Mouse (Mus musculus) CD8-positive naive resting alpha-beta T cell, adult 2 months (primary cell): ENCODE data around the gene Phospho1.
A peak's percentile ranks its signal among the peaks of the same experiment; 100 is the strongest.

Source experiments
- DNase-seq, 2 experiments: peaks; one replicate each; pipeline ENCODE4 v3.0.0; 2022; ENCODE audit warnings: low read depth in 2 of 2, low spot score in 2 of 2

The Phospho1 gene

DNA sequence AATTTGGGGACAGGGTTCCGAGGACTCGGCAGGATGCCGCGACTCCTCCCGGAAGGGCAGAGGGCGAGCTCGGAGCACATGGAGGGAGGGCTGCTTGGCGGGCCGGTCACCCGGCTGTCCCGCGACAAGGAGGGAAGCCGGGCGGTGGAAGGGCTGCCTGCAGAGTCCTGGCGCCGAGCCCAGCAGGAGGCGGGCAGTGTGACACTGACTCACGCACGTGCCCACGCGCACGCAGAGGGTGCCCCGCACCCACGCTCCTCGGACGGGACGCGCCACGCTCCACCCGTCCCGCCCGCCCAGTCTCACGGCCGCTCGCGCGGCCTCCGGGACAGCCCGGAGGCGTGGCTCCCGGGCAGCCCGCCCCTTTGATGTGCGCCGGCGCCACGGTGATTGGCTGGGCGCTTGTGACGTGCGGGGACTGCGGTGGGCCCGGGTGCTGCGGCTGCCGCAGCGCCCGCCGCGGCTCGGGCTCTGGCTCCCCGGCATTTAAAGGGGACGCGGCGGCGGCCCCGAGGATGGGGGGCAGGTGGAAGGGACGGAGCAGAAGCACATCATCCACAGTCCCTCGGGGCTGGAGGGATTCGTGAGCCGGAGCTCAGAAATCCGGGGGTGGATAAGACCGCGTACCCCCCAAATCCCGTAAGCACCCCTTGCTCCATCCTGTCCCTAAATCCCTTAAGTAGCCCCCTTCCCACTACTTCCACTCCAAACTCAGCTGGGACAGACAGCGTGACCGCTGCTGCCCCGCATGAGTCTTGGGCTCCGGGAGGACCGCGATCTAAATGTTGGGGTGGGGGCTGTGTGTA is at the start of gene Phospho1:
Gene Phospho1 (plus strand): TSS at position 429 of the 806 bp plus-strand sequence.
- peak; percentile 59 to 69 for DNase-seq

DNA sequence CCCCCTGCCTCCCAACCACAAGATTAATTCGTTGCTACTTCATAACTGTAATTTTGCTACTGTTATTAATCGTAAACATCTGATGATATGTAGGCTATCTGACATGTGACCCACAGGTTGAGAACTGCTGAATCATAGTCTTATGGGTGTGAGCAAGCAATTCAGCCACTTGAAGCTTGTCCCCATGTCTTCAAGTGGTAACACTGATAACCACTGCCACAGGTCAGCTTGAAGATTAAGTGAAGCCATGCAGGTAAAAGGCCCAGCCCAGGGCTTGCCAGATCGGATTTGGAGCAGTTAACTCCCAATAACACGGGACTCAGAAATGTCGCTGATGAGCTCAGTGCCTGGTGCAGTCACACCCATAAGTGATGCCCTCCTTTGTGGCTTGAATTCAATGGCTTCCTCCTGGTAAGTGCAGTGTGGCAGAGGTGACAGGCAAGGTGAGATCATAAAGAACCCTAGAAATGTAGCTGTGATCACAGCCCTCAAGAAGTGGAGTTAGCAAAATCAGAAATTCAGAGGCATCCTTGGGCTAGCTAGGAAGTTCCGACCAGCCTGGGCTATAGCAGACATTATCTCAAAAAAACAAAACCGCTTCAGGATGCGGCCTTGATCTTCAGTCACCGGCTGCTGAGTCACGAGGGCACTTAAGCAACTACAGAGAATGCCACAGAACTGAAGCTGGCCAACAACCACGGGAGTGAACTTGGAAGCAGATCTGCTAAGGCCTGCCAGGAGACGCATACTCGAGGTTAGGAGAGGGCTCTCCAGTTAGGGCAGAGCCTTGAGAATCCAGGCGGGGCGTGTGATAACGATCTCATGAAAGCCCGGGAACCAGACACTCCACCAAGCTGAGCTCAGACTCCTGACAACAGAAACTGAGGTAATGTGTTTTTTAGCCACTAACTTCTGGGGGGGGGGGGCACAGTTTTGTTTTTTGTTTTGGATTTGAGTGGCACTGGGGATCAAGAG is 46.7 kb upstream of the Phospho1 start:
- DNase-seq: no peak

DNA sequence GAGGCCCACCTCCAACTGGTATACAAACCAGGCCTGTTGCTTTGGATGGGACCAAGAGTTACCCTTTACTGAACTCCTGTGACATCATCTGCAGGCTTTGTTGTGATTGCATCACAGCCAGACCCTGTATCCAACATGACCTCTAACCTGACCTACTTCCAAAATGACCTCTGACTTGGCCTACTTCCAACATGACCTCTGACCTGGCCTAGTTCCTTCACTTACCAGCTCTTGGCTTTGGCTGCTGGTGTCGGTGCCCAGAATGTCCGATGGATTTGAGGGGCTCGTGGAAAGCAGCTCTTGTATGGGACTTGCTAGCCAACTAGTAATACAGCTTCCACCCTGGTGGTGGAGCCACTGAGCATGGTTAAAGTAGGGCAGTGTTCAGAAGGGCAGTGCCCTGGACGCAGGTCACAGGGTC is 45.5 kb upstream of the Phospho1 start:
- DNase-seq: no peak

DNA sequence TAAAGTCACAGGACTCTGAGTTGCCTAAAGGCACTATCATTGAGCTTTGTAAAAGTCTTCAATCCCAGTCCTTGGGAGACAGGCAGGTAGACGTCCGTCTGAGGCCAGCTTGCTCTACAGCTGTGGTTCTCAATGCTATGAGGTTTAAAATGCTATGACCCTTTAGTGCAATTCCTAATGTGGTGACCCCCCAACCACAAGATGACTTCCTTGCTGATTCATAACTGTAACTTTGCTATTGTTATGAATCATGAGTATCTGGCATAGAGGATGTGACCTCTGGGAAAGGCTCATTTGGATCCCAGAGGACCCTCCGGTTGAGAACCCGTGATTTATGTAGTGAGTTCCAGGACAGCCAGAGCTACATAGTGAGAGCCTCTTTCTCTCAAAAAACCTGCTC is 44.9 kb upstream of the Phospho1 start:
- no peak for DNase-seq

DNA sequence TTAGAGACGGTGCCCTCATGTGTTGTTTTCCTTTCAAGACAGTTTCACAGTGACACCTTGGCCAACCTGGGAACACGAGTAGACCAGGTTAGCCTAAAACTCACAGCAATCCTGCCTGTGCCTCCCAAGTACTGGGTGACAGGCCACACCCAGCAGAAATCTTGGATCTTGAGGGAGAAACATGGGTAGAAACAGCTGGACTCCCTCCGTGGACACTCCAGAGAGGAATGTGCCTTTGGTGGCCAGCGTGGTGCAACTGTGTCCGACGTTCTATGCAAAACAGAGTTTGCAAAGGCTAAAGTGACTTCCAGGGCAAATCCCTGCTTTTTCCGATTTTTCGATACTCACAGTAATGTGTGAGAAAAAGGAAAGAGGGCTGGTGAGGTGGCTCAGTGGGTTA is 43.8 kb upstream of the Phospho1 start:
- no peak for DNase-seq

DNA sequence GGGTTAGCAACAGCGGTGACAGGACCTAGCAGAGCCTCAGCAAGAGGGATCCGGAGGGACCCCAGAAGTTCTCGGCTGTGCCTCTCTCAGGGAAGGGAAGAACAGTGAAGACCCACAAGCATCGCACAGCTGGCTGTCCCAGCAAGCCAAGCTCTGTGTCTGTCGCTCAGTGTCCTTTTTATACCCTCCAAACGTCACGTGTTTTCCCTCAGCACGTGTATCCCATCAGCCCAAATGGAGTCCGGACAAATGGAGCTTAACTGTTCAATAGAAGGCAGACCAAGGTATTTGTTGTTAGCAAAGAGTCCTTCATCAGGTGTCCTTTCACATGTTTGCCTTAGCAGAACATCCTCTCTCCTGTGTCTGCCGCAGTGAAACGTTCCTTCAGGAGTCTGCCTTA is 42.7 kb upstream of the Phospho1 start:
- no peak for DNase-seq

DNA sequence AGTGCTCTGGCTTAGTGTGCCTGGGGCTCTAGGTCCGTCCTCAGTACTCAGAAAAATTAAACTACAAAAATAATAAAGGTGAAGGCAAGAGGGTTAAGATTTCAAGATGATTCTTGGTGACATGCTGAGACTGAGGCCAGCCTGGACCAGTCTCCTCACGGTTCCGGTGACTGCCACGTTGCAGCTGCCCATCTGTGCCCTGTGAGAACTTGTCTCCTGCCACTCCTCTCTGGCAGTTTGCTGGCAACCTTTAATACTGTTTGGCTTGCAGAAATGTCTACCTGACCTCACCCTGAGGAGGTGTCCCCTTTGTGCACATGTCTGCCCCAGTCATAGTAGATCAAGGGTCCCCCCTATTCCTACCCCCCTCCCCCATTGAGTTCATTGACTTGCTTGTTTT is 40.8 kb upstream of the Phospho1 start:
- DNase-seq: no peak

DNA sequence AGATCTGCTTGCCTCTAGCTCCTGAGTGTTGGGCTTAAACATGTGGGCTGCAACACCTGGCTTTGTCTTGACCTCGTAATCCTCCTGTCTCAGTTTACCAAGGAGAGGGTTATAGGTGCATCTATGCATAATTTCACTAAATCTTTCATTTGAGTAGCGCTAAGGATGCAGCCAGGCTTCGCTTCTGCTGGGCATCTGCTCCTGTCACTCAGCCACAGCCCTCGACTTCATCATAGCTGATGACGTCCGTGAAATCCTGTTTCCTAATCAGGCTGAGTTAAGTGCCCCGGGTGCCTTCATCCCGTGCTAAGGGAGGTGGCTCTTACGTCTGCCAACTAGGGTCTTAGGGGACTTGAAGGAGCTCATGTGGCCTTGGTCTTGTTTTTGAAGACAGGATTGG is 40.3 kb upstream of the Phospho1 start:
- no peak for DNase-seq

DNA sequence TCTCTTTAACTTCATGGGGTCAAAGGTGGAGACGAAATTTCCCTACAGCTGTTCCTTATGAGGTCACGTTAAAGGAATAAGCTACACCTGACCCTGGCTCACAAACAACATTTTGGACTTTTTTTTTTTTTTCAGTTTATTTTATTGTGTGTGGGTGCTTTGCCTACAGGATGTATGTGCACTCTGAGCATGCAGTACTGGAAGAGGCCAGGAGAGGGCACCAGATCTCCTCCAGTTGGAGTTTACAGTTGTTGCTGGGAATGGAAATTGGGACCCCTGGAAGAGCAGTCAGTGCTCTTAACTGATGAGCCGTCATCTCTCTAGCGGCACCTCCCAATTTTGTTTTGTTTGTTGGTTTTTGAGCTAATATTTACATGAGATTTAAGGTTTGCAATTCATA is 38.6 kb upstream of the Phospho1 start:
- DNase-seq: no peak

DNA sequence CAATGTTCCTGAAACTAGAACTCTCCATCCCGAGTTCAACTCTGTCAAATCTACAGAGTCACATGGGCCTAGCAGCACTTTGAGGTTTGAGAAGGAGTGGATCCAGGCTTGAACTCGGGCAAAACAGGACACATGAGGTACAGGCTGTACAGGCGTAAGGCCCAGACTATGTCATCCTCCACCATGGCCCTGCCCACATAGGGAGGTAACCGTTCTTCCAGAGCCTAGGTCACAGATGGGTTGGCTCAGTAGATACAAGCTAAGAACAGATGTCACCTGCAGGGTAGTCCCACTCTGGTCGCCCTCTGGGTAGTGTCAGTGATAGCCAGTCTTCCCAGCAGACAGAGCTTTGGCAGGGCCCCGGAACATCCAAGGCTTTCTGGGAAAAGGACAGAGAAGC is 37.8 kb upstream of the Phospho1 start:
- no peak for DNase-seq

DNA sequence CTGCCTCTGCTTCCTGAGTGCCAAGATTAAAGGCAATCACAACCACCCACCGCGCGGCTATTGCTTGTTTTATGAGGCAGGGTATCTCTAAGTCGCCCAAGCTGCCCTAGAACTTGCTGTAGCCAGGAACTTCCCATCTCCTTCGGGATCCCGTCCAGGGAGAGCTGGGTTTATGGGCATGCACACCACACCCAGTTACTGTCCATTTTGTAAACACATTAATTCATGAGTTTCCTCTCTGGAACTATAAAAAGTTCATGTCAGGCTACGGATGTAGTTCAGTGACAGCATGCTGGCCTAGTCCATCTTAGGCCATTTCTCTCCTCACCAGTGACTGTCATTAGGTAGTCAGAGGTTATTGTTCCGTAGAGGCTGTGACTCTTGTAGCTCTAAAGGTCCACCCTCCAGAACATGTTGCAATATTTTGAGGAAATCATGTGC is 34.8 kb upstream of the Phospho1 start:
- DNase-seq: no peak

DNA sequence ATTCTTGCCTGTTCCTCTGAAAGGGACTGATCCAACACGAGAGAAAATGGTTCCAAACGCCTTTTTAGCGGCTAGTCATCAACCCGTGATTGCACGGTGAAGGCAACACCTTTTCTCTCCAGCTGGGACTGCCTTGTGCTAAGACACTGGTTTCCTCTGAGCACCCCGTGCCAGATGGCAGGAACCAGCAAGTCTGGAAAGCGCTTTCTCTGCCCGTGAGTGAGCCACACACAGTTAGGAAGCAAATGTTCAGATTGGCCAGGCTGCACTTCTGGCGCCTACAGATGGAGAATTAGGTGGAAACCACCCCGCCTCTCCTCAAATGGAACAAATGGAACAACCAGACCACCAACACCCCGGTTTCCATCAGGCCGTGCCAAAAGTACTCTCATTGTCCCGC is 32.5 kb upstream of the Phospho1 start:
- DNase-seq: no peak

DNA sequence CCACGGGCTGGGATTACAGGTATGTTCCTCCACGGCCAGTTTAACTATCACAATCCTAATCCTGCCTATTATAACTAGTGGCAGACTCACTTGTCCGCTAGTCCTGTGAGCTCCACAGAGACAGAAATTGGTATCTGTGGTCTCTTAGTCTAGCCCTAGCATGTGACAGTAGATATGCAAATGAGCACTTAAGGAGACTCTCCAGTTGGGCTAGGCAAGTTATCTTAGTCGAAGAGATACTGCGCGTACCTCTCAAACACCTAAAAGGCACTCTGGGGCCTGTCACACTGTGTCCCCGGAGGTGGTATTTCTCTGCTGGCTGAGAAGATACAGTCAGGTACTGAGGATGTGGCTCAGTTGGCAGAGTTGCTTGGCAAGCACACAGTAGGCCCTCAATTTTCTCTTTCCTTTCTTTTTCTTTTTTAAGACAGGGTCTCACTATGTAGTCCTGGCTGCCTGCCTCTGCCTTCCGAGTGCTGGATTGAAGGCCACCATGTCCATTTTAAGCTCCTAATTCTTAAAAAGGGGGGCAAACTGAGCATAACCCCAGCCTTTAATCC is 31.3 kb upstream of the Phospho1 start:
- no peak for DNase-seq

DNA sequence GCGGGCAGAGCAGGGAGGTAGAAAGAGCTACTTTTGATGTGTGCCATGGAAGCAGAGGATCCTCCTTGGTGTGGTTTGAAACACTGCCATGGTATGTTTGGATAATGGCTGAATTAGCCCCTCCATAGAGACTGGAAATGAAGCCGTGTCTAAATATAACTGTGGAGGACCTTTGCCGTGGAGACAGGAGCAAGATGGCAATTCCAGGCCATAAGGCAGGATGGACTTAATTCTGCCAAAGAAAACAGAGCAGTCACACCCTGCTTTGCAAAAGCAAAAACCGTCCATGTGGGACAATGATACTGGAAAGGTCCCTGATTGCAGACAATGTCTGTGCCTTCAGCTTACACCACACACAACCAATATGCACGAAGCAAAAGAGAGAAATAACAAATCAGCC is 30.1 kb upstream of the Phospho1 start:
- no peak for DNase-seq

DNA sequence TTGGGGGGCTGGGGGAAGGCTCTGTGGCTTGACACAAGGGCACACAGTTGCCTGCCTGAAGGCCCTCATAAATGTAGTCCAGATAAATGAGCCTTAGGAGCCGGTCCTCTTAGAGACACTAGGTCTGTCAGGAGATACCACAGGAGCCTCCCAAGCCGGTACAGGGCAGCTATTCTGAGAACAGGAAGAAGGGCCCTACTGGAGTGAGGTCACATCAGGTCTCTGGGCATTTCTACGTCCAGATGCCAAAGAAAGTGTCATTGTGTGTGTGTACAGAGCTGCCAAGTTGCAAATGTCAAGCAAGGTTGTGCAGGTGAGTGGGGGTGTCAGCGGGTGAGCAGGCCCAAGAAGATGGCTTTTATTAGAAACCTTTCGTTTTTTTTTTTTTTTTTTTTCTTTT is 28.7 kb upstream of the Phospho1 start:
- no peak for DNase-seq

DNA sequence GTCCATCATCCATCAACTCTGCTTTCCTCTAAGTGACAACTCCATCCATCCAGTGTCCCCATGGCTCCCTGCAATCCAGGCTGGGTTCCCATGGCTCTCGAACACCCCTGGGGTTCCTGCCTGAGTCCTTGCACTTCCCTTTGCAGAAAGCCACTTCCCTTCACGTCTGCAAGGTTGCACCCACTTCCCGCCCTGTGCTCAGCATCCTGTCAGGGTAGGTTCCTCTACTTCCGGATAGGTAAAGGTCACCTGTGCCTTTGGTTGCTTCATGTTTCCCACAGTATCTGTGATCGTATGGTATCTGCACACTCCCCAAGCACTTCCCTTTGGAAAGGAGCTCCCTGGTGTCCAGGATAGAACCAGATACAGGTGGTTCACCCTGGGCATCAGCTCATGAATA is 19.3 kb upstream of the Phospho1 start:
- peak in 1 of 2 experiments; percentile 28 for DNase-seq

DNA sequence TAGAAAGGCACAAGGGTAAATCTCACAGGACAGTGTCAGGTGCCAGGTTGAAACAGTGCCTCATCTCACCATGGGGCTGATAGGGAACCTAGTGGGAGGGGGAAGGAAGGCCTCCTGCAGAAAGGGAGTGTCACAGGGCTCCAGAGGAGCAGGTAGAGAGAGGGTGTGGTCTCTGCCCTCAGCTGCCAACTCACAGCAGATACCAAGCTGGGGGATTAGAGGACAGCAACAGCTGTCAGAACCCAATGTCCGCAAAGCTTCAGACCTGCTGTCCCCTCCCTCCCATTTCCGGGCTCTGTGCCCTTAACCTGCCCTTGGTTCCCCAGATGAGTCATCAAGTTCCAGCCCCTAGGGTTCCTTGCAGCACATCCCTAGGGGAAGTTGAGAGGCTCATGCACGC is 18.8 kb upstream of the Phospho1 start:
- DNase-seq: no peak

DNA sequence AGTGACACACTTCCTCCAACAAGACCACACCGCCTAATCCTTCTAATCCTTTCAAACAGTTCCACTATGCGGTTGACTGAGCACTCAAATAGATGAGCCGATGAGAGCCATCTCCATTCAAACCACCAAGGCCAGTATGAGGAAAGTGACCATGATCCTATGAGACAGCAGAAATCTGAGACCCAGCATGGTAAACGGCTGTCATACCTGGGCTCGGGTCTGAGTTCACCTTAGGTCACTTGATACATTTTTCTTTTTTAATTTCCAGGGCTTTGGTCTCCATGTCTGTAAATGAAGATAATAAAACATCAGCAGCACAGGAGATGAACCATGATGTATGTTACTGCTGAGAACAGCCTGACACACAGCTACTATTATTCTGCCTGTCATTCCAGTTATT is 16.4 kb upstream of the Phospho1 start:
- no peak for DNase-seq

DNA sequence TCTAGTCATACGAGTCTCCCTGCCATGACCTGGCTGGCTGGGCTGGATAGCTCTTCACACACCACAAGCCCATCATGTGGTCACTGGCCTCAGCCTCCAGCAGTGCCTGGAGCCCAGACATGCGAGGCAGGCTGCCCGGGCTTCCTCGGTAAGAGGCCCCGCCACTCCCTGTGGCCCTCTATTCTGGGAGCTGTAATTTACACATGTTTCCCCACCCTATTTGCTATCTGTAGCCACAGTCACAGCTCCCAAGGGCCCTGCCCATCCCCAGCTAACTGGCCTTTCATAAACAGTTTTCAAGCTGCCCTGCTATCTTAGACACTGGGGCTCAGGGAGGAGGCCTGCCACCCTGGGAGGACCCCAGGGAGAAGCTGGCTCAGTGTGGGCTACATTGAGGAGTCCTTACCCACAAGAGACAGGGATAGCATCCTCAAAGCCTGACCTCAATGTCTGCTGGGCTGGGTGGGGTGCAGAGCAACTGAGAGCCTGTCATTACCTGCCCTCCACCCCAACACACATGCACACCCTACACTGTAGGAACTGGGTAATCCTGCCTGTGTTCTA is 15.8 kb upstream of the Phospho1 start:
- DNase-seq: no peak

DNA sequence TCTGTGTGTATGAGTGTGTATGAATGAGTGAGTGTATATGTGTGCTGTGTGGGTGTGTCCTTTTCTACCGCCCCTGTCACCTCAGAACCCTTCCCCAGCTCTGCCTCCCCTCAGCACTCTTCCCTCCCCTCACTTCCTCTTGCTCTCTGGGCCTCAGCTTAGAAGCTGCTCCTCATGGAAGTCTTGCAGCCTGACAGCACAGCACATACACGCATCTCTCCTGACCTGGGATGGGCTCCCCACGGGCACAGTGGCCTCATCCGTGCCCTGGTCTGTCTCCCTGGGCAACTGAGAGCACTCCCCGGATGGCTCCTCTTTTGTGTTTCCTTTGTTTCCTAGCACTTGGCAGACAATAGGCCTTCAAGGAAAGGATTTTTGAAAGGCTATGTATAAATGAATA is 14.7 kb upstream of the Phospho1 start:
- DNase-seq: no peak

DNA sequence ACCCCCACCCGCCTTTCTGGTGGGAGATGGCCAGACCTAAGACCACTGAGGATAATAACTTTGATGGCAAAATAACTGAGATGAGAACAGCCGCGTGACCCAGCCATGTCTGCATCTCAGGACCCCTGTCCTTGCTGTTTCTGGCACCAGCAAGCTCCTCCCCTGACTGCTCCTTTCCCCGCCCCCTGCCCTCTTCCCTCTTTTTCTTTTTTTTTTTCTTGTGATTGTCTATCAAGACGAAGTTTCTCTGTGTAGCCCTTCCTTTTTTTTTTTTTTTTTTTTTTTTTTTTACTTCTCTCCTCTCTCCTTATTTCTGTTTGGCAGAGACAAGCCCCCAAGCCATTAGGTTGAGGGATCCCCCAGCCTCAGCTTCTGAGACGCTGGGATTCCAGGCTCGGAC is 13.5 kb upstream of the Phospho1 start:
- DNase-seq: no peak
